Mouse (Mus musculus) cerebellum, adult 11 months (tissue): ENCODE measurements at regions not wholly inside any gene's neighbourhood (a gene's known extent, or its start where the extent isn't known, plus 50 kb on each side); places are given as distances from the start of the nearest gene placed in this dataset.

Source experiments
- DNase-seq: peaks from one replicate; pipeline ENCODE4 v3.0.0; 2022

GRCm38 (mm10) chr9:67610696-67611095 is 51.2 kb upstream of the Tln2 start:
- DNase-seq: no peak

- no peak for DNase-seq
These were observed 52.2 kb upstream of the Tln2 start for GRCm38 (mm10) chr9:67611676-67612075.

- no peak for DNase-seq
These were observed 52.6 kb upstream of the Tln2 start for GRCm38 (mm10) chr9:67612101-67612500.

- DNase-seq: no peak
These were observed 54.7 kb upstream of the Tln2 start for GRCm38 (mm10) chr9:67614068-67614727.

GRCm38 (mm10) chr9:67616207-67616606 is 56.7 kb upstream of the Tln2 start:
- no peak for DNase-seq

- peak; percentile 11 for DNase-seq
These were observed 58.1 kb upstream of the Tln2 start for GRCm38 (mm10) chr9:67617341-67618217.

- DNase-seq: no peak
These were observed 61.4 kb upstream of the Tln2 start for GRCm38 (mm10) chr9:67620945-67621344.

- no peak for DNase-seq
These were observed 67.7 kb upstream of the Tln2 start for GRCm38 (mm10) chr9:67627196-67627595.

GRCm38 (mm10) chr9:67629624-67630023 is 70.1 kb upstream of the Tln2 start:
- DNase-seq: no peak

- no peak for DNase-seq
These were observed 70.7 kb upstream of the Tln2 start for GRCm38 (mm10) chr9:67630173-67630572.

- no peak for DNase-seq
These were observed 72.3 kb upstream of the Tln2 start for GRCm38 (mm10) chr9:67631741-67632243.

- DNase-seq: no peak
These were observed 73.1 kb upstream of the Tln2 start for GRCm38 (mm10) chr9:67632521-67633025.

- peak; percentile 16 for DNase-seq
These were observed 73.7 kb upstream of the Tln2 start for GRCm38 (mm10) chr9:67633026-67633741.

- DNase-seq: peak; percentile 55
These were observed 74.4 kb upstream of the Tln2 start for GRCm38 (mm10) chr9:67633761-67634441.

- no peak for DNase-seq
These were observed 87.3 kb upstream of the Tln2 start for GRCm38 (mm10) chr9:67646820-67647219.

- no peak for DNase-seq
These were observed 94.5 kb upstream of the C2cd4b start for GRCm38 (mm10) chr9:67664773-67665172.

- no peak for DNase-seq
These were observed 88.8 kb upstream of the C2cd4b start for GRCm38 (mm10) chr9:67670261-67671020.

- no peak for DNase-seq
These were observed 82.3 kb upstream of the C2cd4b start for GRCm38 (mm10) chr9:67676906-67677305.

- peak; percentile 39 for DNase-seq
These were observed 75.9 kb upstream of the C2cd4b start for GRCm38 (mm10) chr9:67683367-67683766.

- DNase-seq: no peak
These were observed 66.8 kb upstream of the C2cd4b start for GRCm38 (mm10) chr9:67692396-67692795.

- DNase-seq: no peak
These were observed 65.5 kb upstream of the C2cd4b start for GRCm38 (mm10) chr9:67693716-67694115.

GRCm38 (mm10) chr9:67698796-67699195 is 60.4 kb upstream of the C2cd4b start:
- DNase-seq: no peak
